Mouse (Mus musculus): ENCODE measurements around the gene Akap13. TPM values are rescaled to one million over a fixed set of nuclear protein-coding genes. Genes with fewer than 3 reads are reported as not detected.

The Akap13 gene
- polyA plus RNA-seq (2016; fragmentation: Nextera tagmentation; extraction: Ambion mirVana) = 24.3 and 31.2 TPM in 2 replicates

DNA sequence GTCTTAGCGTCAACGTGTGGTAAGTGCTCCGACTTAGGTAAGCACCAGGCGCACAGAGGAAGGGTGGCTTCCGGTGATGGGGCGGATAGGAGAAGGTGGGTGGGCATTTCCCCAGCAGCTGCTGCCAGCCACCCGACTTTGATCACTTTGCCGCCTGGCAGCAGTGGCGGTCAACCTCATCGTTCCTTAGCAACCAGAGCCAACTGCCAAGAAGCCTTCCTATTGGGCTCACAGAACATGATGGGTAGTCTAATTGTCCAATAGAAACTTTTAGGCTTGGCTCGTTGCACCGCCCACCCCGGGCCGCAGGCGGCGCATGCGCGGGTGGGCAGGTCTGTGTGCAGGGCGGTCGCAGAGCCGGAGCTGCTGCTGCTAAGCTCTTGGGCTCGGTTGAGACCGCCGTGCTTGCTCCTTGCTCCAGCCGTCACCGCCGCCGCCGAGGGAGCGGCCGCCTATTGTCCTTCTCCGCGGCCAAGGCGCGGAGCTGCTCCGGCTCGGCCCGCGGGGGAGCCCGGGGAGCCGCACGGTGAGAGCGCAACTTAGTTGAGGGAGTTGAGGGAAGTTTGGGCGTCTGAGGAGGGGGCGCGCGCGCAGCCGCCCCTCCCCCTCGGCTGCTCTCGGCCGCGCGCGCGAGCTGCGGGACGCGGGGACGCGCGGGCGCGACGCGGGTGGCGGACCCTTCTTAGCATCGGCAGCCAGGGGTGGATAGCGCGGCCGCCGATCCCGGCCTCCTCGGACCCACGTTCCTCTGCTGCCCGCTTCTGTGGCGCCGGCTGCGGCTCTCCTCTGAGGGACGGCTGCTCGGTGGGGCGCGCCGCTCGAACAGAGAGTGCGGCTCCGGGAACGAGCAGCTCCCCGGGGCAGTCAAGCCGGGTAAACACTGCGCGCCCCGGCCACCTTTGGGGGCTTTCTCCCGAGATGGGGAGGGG is at the start of gene Akap13:
Gene Akap13, plus strand, starts transcription at position 312 of the 929 bp plus-strand sequence.
- Histone ChIP-seq H3K27ac (peak within 1 kb of the TSS; percentile 99), H3K9me3 (replicated peaks) (no peaks in the 10 kb centered on the region), H3K4me3 (peak within 1 kb of the TSS; percentile 90), H3K4me1 (peaks cover 13% of the 10 kb centered on the region), H3K36me3 (no peaks in the 10 kb centered on the region), H3K27me3 (ENCODE audit: low read depth, poor library complexity, severe bottlenecking) (no peaks in the 10 kb centered on the region)
- WGBS = under 1% methylated on average over 73 of the region's 94 CpGs
- peak; percentile 97 for DNase-seq (ENCODE audit: low spot score)

DNA sequence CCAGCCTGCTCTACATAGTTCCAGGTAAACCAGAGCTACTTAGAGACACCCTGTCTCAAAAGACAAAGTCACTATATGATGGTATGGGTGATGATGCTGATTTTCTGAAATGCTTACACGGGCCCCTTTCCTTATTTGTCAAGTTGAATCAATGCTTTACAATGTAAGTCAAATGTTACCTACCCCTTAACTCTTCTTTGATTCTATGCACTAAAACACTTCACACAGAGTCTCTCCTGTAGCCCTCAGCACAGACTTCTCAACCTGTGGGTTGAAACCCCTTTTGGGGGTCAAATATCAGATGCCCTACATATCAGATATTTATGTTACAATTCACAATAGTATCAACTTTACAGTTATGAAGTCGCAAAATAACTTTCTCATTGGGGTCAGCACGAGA is 44.7 kb upstream of the Akap13 start:
- Histone ChIP-seq H3K4me3 (no peak overlapping the region), H3K9me3 (replicated peaks) (no peaks in the 10 kb centered on the region), H3K27me3 (ENCODE audit: low read depth, poor library complexity, severe bottlenecking) (no peaks in the 10 kb centered on the region), H3K36me3 (no peaks in the 10 kb centered on the region), H3K4me1 (peaks cover 2% of the 10 kb centered on the region; the same call in 1 of the 2 replicates), H3K27ac (no peak overlapping the region)
- 84% methylated on average over 3 of the region's 3 CpGs for WGBS
- DNase-seq (ENCODE audit: low spot score) = no peak

DNA sequence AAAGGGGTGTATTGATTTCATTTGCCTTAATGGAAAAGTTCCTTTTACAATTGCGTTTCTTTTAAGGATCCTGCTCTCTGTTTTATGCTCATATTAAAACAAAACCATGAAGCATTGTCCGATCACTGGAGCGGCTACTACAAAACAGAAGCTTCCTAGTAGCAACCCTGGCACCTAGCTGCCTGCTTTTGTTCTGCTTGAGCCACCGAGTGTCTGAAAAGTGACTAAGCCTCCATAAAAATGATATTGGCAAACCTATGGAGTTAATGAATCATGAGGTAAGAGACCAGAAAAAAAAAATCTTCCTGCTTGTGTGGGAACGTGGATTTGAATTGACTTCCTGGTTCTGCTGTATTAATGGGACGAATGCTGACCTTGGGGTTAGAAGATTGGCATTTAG is 44.1 kb upstream of the Akap13 start:
- no peaks in the 10 kb centered on the region for H3K36me3 ChIP-seq
- no peak overlapping the region for H3K4me3 ChIP-seq
- no peak for DNase-seq (ENCODE audit: low spot score)
- no peaks in the 10 kb centered on the region for H3K9me3 ChIP-seq (replicated peaks)
- H3K27ac ChIP-seq = no peak overlapping the region
- WGBS = 87% methylated on average over 6 of the region's 6 CpGs
- peaks cover 2% of the 10 kb centered on the region; the same call in 1 of the 2 replicates for H3K4me1 ChIP-seq
- H3K27me3 ChIP-seq (ENCODE audit: low read depth, poor library complexity, severe bottlenecking) = no peaks in the 10 kb centered on the region

DNA sequence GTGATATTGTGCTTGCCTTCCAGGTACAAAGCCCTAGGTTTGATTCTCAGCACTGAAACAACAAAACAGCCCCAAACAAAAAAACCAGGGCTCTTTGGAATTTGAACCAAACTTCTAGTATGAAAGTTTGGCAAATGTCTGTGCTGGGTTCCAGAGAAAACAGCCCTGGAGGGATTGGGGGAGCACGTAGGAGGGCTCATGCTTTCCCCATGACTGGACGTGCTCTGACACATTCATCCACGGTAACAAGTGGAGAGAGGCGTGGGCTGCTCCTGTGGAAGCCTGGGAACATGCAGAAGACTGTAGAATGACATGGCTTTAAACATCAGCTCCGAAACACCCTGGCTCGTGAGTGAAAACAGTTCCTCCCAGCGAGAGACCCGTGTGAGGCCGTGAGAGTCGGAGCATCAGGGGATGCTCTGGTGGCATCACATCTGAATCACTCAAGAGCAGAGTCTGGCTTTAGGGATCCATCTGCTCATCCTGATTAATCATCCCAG is 43.3 kb upstream of the Akap13 start:
- Histone ChIP-seq H3K36me3 (no peaks in the 10 kb centered on the region), H3K4me1 (peaks cover 2% of the 10 kb centered on the region; the same call in 1 of the 2 replicates), H3K4me3 (no peak overlapping the region), H3K27me3 (ENCODE audit: low read depth, poor library complexity, severe bottlenecking) (no peaks in the 10 kb centered on the region), H3K9me3 (replicated peaks) (no peaks in the 10 kb centered on the region), H3K27ac (no peak overlapping the region)
- no peak for DNase-seq (ENCODE audit: low spot score)
- WGBS = 88% methylated on average over 10 of the region's 10 CpGs

DNA sequence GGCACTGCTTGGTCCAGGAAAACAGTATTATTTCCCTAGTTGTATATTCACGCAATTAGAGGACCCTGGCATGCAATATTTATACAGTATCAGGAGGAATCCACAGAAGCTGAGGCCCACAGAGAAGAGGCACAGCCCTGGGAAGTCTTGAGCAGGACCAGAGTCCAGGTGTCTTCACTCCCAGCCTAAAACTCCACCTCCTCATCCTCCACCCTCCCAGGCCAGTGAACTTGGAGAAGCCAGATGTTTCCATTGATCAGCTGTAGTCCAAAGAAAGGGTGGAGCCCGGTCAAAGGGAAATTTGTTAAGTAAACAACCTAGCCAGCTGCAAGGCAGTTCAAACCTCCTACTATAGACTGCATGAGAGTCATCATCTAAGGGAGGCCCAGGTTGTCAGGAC is 42.8 kb upstream of the Akap13 start:
- Histone ChIP-seq H3K27me3 (ENCODE audit: low read depth, poor library complexity, severe bottlenecking) (no peaks in the 10 kb centered on the region), H3K27ac (no peak overlapping the region), H3K9me3 (replicated peaks) (no peaks in the 10 kb centered on the region), H3K36me3 (no peaks in the 10 kb centered on the region), H3K4me1 (peaks cover 2% of the 10 kb centered on the region; the same call in 1 of the 2 replicates), H3K4me3 (no peak overlapping the region)
- DNase-seq (ENCODE audit: low spot score) = no peak
- 70% methylated on average over 2 of the region's 2 CpGs for WGBS

DNA sequence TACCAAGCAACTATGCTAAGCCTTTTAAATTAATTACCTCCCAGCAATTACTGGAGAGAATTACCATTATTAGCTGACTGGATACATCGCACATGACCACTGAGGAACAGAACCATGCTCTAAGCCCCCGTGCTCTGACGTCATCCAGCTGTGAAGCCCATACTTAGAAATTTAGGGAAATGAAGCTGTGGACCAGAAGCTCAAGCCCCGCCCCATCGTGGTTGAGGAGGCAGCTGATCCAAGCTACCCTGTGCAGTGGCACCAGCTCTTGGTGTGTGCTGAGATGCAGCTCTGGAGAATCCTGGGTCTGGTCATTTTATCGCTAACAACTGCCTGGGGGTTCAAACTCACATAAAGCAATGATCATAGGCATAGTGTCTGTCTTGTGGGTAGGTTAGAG is 41.4 kb upstream of the Akap13 start:
- Histone ChIP-seq H3K27ac (no peak overlapping the region), H3K27me3 (ENCODE audit: low read depth, poor library complexity, severe bottlenecking) (no peaks in the 10 kb centered on the region), H3K9me3 (replicated peaks) (no peaks in the 10 kb centered on the region), H3K36me3 (no peaks in the 10 kb centered on the region), H3K4me3 (no peak overlapping the region), H3K4me1 (peaks cover 2% of the 10 kb centered on the region; the same call in 1 of the 2 replicates)
- no peak for DNase-seq (ENCODE audit: low spot score)
- 66% methylated on average over 6 of the region's 6 CpGs for WGBS

DNA sequence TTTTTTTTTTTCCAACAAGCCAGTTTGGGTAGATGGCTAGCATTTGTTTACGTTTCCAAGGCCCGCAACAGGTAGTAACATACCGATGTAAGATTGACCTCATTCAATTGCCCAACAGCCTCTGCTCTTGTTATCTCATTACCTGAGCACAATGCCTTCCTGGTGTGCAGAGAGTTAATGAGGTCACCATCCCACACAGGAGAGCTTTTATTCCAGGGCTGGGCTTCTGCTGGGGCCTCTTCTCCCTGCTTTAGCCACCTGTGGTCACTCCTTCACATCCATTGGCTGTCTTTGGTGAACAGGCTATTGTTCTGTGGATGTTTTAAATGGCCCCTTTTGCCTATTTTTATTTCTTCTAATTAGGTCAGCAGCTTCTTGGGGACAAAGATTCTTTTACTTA is 41.0 kb upstream of the Akap13 start:
- no peak for DNase-seq (ENCODE audit: low spot score)
- no peak overlapping the region for H3K4me3 ChIP-seq
- 57% methylated on average over 3 of the region's 3 CpGs for WGBS
- H3K36me3 ChIP-seq = no peaks in the 10 kb centered on the region
- H3K4me1 ChIP-seq = peaks cover 2% of the 10 kb centered on the region; the same call in 1 of the 2 replicates
- H3K27me3 ChIP-seq (ENCODE audit: low read depth, poor library complexity, severe bottlenecking) = no peaks in the 10 kb centered on the region
- no peak overlapping the region for H3K27ac ChIP-seq
- H3K9me3 ChIP-seq (replicated peaks) = no peaks in the 10 kb centered on the region

DNA sequence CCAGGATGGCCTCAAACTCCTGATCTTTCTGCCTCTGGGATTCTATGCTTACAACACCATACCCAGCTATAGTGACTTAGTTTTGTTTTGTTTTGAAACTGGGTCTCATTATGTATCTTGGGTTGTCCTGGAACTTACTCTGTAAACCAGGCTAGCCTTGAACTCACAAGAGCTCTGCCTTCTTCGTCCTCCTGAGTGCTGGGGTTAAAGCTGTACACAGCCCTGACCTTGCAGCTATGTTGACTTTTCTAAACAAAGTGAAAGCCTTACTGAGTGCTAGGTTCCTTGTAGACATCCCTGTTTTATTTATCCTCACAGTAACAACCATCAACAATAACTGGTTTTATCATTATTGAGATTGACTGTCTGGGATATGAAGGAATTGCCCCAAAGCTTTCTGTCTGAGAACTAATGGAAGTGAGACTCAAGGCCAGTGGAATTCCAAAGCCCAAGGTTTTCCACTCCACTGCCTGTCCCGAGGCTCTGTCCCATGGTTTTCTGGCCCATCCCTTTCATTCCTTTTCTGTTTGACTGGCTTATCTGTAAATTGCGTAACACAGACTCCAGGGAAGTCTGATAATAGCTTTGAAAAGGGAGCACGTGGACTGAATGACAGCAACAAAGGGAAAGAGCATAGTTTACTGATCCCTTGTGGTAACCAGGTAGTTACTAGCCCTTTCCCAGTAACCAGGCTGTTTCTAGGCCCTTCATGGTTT is 40.0 kb upstream of the Akap13 start:
- Histone ChIP-seq H3K36me3 (no peaks in the 10 kb centered on the region), H3K9me3 (replicated peaks) (no peaks in the 10 kb centered on the region), H3K4me1 (peaks cover 2% of the 10 kb centered on the region; the same call in 1 of the 2 replicates), H3K27ac (no peak overlapping the region), H3K4me3 (no peak overlapping the region), H3K27me3 (ENCODE audit: low read depth, poor library complexity, severe bottlenecking) (no peaks in the 10 kb centered on the region)
- WGBS = 75% methylated on average over 4 of the region's 4 CpGs
- DNase-seq (ENCODE audit: low spot score) = no peak

DNA sequence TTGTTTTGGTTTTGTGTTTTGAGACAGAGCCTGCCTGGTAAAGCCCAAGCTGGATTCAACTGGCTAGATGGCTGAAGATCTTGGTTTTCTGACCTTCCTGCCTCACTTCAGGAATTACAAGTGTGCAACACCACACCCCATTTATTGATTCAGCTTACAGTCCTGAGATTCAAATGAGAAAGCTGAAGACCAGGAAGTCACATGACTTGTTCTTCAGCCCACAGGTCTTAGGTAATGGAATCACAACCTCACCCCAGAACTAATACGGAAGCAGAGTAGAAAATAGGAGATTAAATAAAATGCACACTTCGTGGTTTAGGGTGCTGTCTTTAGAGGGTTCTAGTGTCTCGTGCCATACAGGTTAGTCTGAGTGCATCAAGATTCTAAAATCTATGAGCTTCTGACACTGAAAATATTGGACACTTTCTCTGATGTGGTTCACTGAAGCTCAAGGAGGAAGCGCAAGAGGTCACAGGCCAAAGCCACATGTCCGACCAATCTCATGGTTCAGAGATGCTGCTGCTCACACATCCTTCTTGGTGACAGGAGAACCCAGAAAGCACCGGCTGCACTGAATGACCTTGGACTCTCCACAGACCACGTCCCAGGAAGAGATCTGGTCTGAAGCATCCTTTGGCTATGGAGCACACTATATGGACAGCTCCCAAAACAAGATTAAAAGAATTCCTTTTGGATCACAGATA is 39.3 kb upstream of the Akap13 start:
- Histone ChIP-seq H3K27ac (no peak overlapping the region), H3K9me3 (replicated peaks) (no peaks in the 10 kb centered on the region), H3K4me3 (no peak overlapping the region), H3K4me1 (peaks cover 2% of the 10 kb centered on the region; the same call in 1 of the 2 replicates), H3K36me3 (no peaks in the 10 kb centered on the region), H3K27me3 (ENCODE audit: low read depth, poor library complexity, severe bottlenecking) (no peaks in the 10 kb centered on the region)
- DNase-seq (ENCODE audit: low spot score) = no peak
- WGBS = 82% methylated on average over 7 of the region's 7 CpGs

DNA sequence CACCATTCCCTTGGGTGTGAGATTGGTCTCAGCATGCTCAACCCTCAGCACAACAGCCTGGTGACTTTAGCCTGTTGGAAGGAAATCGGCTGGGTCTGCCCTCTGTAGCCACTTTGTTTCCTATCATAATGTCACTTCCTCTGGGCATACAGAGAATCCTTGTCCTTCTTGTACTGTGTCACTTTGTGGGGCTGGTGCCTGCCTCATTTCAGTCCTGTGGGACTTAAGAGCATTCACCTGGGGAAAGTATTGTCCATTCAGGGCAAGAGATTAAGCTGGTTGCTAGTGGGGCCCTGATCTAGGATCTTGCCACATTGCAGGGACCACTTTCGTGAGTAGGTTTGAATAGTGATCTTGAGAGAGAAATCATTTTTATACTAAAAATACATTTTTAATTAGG is 34.4 kb upstream of the Akap13 start:
- H3K4me1 ChIP-seq = peaks cover 6% of the 10 kb centered on the region; the same call in 1 of the 2 replicates
- no peaks in the 10 kb centered on the region for H3K27me3 ChIP-seq (ENCODE audit: low read depth, poor library complexity, severe bottlenecking)
- H3K27ac ChIP-seq = no peak overlapping the region
- no peak overlapping the region for H3K4me3 ChIP-seq
- H3K9me3 ChIP-seq (replicated peaks) = no peaks in the 10 kb centered on the region
- 91% methylated on average over 2 of the region's 2 CpGs for WGBS
- no peaks in the 10 kb centered on the region for H3K36me3 ChIP-seq
- DNase-seq (ENCODE audit: low spot score) = no peak

DNA sequence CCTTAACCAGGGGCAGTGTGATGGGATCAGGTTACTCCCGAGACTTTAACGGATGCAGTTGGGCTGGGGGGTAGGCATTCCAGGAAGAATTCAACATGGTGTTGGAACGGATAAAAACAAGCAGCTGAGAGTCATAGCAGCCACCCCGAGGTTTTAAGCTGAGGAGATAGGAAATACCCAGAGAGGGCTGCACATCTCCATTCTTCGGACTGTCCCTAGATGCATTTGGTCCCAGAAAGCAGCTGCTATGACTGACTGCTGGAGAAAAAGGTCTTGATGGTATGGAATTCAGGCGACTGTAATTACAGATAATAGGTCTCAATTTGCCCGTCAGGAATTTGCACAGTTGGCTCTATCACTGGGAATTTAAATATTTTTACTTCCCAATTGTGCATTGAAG is 31.2 kb upstream of the Akap13 start:
- no peak for DNase-seq (ENCODE audit: low spot score)
- 53% methylated on average over 7 of the region's 7 CpGs for WGBS
- peaks cover 6% of the 10 kb centered on the region; the same call in 1 of the 2 replicates for H3K4me1 ChIP-seq

DNA sequence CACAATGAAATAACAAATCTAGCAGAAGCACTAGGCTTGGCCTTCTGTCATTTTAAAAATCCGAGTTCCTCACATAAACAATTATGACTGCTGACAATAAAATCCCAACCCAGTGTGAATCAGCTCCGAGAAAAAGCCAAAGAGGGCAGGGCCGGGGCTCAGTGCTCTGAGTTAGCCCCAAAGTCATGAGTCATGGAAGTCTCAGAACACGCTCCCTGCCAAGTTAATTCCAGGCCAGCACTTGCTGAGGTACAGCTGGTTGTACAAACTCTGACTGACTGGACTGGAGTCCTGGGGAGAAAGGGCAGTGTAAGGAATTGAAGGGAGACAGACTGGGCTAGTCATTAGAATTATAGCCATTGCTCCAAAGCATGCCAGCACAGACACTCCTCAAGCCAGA is 28.0 kb upstream of the Akap13 start:
- Histone ChIP-seq H3K4me1 (peaks cover 22% of the 10 kb centered on the region), H3K27ac (no peak overlapping the region), H3K36me3 (no peaks in the 10 kb centered on the region), H3K27me3 (ENCODE audit: low read depth, poor library complexity, severe bottlenecking) (no peaks in the 10 kb centered on the region), H3K4me3 (no peak overlapping the region), H3K9me3 (replicated peaks) (no peaks in the 10 kb centered on the region)
- 79% methylated on average over 4 of the region's 4 CpGs for WGBS
- DNase-seq (ENCODE audit: low spot score) = no peak

More for the DNA sequence above, 31.2 kb upstream of the Akap13 start:
- Histone ChIP-seq H3K9me3 (replicated peaks) (no peaks in the 10 kb centered on the region), H3K27ac (no peak overlapping the region), H3K27me3 (ENCODE audit: low read depth, poor library complexity, severe bottlenecking) (no peaks in the 10 kb centered on the region), H3K36me3 (no peaks in the 10 kb centered on the region), H3K4me3 (no peak overlapping the region)
